Mouse (Mus musculus): ENCODE measurements around the gene Oas2.

DNA sequence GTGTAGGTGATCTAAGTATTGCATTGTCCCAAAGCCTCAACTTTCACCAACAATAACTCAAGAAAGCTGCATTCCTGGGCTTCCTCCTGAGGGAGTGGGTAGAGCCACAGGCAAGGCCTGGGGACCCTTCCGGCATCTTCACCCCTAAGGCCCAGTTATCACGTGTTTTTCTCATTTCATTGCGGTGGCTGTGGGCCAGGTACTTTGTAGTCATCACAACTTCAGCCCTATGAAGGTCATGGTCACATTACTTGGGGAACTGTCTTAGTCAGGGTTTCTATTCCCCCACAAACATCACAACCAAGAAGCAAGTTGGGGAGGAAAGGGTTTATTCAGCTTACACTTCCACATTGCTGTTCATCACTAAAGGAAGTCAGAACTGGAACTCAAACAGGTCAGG lies 3.1 kb upstream of the Oas2 start:
- TF ChIP-seq POLR2A (IDR thresholded peaks at IDR 0.05; ENCODE audit: borderline replicate concordance, insufficient read depth, low read length) (no peak), CTCF (IDR thresholded peaks at IDR 0.05; ENCODE audit: borderline replicate concordance, insufficient read depth, low read depth, low read length) (no peak)

All from cerebellum, adult 2 months (tissue).